Mouse (Mus musculus): Measurements from ENCODE around the gene Gm6370. TPM values are rescaled to one million over a fixed set of nuclear protein-coding genes. Genes with fewer than 3 reads are reported as not detected.

The Gm6370 gene
- not detected for total RNA-seq (2023)

DNA sequence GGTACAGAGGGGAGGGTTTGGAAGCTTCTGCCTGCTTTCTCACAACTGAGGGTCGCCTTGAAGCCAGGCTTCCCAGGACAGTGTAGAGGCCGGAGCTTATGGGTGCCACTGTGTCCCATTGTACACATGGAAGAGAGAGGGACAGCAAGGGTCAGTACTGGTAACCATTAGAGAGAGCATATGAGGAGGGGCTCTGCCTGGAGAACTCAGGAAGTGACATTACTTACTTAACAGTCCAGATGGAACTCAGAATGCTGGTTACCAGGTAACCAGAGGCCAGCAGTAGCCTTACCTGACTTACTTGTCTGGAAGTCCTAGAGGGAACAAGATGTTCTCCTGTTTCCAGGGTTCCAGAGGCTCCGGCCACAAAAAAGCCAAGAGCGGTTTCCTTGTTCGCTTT is at the start of gene Gm6370:
Gene Gm6370, plus strand, starts transcription at position 301 of the 400 bp plus-strand sequence.

DNA sequence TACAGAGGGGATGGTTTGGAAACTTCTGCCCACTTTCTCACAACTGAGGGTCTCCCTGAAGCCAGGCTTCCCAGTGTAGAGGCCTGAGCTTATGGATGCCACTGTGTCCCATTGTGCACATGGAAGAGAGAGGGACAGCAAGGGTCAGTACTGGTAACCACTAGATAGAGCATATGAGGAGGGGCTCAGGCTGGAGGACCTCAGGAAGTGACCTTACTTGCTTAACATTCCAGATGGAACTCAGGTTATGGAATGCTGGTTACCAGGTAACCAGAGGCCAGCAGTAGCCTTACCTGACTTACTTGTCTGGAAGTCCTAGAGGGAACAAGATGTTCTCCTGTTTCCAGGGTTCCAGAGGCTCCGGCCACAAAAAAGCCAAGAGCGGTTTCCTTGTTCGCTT is 9.5 kb upstream of the Gm6370 start, which contains the start of gene Gm6408:
Gene Gm6408, plus strand, starts transcription at position 301 of the 400 bp plus-strand sequence.

DNA sequence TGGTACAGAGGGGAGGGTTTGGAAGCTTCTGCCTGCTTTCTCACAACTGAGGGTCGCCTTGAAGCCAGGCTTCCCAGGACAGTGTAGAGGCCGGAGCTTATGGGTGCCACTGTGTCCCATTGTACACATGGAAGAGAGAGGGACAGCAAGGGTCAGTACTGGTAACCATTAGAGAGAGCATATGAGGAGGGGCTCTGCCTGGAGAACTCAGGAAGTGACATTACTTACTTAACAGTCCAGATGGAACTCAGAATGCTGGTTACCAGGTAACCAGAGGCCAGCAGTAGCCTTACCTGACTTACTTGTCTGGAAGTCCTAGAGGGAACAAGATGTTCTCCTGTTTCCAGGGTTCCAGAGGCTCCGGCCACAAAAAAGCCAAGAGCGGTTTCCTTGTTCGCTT is 10.9 kb downstream of the Gm6370 start, which contains the start of gene 4930449I24Rik:
Gene 4930449I24Rik, plus strand, starts transcription at position 301 of the 400 bp plus-strand sequence.

DNA sequence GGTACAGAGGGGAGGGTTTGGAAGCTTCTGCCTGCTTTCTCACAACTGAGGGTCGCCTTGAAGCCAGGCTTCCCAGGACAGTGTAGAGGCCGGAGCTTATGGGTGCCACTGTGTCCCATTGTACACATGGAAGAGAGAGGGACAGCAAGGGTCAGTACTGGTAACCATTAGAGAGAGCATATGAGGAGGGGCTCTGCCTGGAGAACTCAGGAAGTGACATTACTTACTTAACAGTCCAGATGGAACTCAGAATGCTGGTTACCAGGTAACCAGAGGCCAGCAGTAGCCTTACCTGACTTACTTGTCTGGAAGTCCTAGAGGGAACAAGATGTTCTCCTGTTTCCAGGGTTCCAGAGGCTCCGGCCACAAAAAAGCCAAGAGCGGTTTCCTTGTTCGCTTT is 22.7 kb downstream of the Gm6370 start, which contains the start of gene Gm3402:
Gene Gm3402, plus strand, starts transcription at position 301 of the 400 bp plus-strand sequence.

DNA sequence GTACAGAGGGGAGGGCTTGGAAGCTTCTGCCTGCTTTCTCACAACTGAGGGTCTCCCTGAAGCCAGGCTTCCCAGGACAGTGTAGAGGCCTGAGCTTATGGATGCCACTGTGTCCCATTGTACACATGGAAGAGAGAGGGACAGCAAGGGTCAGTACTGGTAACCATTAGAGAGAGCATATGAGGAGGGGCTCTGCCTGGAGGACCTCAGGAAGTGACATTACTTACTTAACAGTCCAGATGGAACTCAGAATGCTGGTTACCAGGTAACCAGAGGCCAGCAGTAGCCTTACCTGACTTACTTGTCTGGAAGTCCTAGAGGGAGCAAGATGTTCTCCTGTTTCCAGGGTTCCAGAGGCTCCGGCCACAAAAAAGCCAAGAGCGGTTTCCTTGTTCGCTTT is 34.3 kb downstream of the Gm6370 start, which contains the start of gene Gm3404:
Gene Gm3404, plus strand, starts transcription at position 301 of the 400 bp plus-strand sequence.

GRCm38 (mm10) chr5:146537347-146537746 is 46.2 kb downstream of the Gm6370 start, which contains the start of gene Gm3409:
TSS of gene Gm3409 (plus strand) at chr5:146537647.

Other genes with a start within 250 kb of the Gm6370 start
- gene Wasf3, start 106.4 kb upstream of the Gm6370 start, total RNA-seq (2023): not detected
- not detected for gene Gm6408, start 9.4 kb upstream of the Gm6370 start, total RNA-seq (2023)
- not detected for gene 4930449I24Rik, start 11.0 kb downstream of the Gm6370 start, total RNA-seq (2023)
- not detected for gene Gm3402, start 22.8 kb downstream of the Gm6370 start, total RNA-seq (2023)
- not detected for gene Gm3404, start 34.4 kb downstream of the Gm6370 start, total RNA-seq (2023)
- gene Gm3409, start 46.3 kb downstream of the Gm6370 start, total RNA-seq (2023): not detected
- gene Gm3415, start 64.8 kb downstream of the Gm6370 start, total RNA-seq (2023): not detected
- gene Gpr12, start 93.9 kb downstream of the Gm6370 start, total RNA-seq (2023): not detected